Mouse (Mus musculus) layer of hippocampus, adult 8-10 months (tissue): ENCODE data around the gene Siah2. TPM values are rescaled to one million over a fixed set of nuclear protein-coding genes. Genes with fewer than 3 reads are reported as not detected.

ENCODE experiments used
- DNase-seq, 2 experiments: peaks; one replicate each; pipeline ENCODE4 v3.0.0; 2022; ENCODE audit warnings: low spot score in 2 of 2
- total RNA-seq, 4 experiments: library from RNA; stranded (reverse); gene quantifications; 2 replicates each; pipeline ENCODE4 v1.2.4; 2022

The Siah2 gene
- total RNA-seq, 4 experiments from 2014 or later = 13.7 to 18.5 (median 14.6) TPM

DNA sequence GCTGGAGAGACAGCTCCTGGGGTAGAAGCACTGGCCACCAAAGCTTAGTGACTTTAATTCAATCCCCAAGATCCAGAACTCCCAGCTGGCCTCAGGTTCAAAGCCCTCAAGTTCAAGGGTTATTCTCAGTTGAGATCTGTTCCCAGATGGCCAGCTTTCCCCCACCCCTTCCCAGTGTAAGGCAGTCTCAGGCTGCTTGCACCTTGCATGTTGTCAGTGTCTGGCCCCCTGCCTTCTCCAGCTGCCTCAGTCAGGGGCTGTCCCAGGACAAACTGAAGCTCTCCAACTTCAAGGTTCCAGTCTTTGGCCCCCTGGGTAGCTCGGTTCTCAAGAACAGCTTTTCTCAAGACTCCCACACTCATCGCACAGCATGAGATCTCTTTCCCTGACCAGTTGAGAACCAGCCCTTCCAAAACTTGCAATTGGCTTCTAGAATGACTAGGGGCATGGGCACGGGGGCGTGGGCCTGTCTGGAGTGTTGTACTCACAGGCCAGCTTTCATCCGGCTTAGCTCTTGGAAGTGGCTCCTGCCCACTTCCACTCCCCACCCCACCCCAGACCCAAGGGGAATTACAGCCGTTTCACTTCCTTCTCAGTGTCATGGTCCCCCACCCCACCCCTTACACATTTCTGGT is 20.5 kb downstream of the Siah2 start:
- no peak for DNase-seq

DNA sequence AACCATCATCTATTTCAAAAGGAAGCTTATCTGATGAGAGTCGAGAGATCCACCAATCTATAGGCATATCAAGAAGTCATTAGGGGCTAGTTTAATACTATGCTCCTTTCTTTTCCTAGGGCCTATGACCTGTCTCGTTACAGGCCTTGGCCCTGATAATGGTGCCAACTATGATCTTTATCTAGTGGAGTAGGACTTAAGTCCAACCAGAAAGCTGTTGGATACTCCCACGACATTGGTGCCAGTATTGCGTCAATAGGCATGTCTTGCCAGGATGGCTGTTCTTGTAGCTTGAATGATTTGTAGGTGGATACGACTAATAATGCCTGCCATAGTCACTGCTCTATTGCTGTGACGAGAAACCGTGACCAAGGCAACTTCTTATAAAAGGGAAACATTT is 28.2 kb downstream of the Siah2 start:
- DNase-seq = no peak

DNA sequence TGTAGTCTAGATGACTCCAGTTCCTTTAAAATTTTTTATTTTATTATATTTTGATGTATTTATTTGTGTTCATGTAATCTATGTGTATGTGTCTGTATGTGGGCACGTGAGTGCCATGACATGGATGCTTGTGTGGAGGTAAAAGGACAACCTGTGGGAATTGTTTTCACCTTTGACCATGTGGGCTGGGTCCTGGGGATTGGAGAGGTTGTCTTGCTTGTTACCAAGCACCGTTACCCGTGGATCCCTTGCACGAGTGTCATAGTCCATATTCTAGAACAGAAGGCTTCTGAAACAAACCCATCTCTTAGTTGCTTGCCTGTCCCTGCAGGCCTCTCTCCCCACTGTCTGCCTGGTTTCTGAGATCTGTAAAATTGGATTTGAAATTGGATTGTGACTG is 31.6 kb downstream of the Siah2 start:
- no peak for DNase-seq

DNA sequence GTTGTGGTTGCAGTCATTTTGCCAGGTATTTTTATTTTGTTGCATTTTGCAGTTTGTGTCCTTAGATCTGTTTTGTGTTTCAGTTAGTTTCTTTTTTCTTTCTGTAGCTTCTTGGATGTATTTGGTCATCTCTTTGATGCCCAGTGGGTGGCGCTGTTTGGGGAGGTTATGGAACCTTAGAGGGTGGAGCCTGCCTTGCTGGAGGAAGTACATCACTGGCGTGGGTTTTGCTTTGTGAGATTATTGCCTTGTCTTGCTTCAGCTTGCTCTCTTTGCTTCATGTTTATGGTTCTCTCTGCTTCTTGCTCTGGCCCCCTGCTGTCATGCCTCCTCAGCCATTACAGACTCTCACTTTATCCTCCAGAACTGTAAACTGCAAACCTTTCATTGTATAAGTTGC is 34.8 kb downstream of the Siah2 start:
- DNase-seq = no peak

DNA sequence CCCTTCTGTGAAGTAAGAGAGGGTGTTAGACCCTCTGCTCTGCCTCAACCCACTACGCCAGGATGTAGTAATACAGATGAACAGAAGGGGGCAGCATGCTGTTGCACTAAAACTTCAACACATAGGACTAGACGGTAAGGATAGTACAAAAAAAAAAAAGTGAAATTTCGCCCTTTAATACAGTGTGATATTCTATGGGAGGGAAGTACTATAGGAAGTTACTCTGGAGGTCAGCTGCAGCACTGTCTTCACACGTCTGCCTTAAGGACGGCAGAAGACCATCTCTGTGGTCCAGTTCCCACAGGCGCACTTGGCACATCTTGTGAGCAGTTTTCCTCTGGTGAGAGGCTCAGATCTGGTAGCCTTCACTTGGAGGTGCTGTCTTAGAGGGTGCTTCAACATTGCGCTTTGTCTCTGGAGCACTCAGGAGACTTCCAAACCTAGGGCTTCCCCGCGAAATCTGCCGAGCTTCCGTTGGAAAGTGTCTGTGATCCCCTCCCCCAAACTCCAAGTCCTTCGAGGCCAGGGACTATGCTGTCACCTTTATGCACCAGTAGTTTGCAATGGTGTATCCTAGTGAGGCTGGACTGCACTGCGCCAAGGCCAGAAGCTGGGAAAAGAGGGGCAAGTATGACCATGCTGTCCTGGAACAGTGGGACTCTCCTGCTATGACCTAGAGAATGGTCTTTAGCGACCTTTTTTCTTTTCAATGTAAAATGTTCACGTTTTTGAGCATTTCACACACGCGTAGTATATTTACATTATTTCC is 36.7 kb downstream of the Siah2 start:
- peak in 1 of 2 experiments; percentile 62 for DNase-seq

DNA sequence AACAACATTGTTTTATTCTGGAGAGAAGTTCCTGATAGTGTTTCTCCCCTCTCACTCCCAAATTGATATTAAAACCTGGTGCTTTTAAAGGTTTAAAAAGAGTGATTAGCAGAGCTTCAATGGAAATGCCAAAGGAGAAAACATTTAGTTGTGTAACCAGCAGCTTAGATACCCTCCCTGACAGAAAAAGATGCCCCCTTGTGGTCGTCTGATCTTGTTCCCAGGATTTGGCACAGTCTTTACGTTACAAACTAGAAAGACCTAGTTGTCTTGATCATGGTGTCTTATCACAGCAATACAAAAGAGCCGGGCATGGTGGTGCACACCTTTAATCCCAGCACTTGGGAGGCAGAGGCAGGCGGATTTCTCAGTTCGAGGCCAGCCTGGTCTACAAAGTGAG is 38.3 kb downstream of the Siah2 start:
- no peak for DNase-seq

DNA sequence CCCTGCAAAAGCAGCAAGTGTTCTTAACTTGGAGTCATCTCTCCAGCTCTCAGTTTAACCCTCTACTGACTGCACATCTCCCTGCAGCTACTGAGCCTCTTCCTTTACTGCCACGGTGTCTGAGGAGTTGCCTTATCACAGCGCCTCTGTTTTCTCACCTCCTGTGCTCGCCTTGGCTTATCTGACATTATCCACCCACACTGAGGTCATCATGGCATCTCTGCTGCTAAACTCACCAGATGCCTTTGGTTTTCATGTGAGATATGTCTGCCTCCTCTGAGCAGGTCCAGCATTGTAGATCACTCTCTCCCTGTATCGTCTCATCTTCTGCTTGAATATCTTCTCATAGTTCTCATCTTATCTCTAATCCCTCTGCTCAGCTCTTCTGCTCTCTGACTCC is 41.9 kb downstream of the Siah2 start:
- DNase-seq = no peak

DNA sequence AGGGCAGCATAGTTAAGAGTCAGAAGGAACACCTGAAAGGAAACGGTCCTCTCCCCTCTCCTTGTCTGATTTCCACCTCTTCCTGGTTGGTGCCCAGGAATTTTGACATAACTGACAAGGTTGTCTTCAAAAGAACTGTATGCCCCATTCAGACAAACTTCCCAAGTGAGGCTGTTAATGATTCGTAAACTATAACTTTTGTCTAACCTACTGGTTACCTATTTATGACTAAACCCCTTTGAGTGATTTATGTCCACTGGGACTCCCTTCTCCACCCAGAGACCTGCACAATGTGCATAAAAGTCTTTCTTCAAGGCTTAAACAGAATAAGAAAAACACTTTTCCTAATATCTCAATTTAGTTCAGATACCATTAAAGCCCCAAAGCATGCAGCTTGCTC is 45.0 kb downstream of the Siah2 start:
- DNase-seq = no peak

DNA sequence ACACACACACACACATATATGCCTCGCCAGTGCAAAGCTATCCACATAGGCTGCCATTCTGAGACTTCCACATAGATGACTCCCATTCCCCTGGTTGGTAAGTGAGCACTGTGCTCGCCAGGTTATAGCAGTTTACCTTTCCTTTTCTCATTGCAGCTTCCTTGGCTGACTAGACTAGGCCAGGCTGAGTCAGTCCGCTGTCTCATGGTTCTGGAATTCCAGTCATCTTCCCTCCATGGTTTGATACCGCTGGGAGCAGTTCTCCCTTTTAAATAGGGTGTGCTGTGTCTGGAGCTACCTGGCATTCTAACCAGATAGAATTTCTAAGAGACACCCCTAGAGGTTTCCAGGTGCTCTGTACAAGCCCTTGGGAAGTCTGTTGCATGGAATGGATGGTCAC is 46.0 kb downstream of the Siah2 start:
- DNase-seq = no peak

DNA sequence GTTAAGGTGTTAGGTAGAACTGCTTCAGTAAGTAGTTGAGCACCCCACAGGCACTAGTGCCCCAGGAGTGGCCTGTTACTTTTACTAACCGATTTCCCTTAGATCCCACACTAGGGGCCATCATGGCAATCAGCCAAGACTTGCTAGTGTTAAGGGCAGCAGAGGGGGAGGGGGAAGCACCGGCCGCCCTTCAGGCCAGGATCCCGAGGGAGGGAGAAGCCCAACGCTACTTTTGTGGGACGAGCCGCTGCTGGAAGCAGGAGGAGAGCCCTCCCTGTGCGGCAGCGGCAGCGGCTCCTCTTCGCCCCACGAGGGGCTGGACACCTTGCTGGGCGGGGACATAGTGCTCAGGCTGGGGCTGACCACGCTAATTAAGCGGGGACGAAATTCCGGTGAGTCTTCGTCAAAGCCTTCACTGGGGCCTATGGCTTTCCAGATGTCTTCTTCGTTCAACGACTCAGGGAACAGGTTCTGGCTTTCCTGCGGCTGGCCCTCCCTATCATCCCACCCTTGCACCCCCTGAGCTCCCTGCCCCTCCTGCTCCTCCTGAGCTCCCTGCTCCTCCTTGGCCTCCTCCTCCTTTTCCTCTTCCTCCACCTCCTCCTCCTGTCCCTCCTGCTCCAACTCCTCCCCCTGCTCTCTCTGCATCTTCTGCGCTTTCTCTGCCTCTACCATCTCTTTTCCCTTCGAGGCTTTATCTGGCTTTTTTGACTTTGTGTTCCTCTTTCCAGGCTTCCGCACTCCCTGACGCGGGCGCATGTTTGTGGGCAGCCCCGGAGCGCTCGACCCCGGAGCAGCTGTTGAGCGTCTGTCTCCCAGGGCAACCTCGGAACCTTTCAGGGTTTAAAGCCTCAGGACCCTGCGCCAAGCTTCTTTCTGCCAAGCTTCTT is 55.5 kb downstream of the Siah2 start, which contains the start of gene Erich6:
Gene Erich6 (minus strand): TSS at position 802 of the 890 bp plus-strand sequence.
- no peak for DNase-seq

DNA sequence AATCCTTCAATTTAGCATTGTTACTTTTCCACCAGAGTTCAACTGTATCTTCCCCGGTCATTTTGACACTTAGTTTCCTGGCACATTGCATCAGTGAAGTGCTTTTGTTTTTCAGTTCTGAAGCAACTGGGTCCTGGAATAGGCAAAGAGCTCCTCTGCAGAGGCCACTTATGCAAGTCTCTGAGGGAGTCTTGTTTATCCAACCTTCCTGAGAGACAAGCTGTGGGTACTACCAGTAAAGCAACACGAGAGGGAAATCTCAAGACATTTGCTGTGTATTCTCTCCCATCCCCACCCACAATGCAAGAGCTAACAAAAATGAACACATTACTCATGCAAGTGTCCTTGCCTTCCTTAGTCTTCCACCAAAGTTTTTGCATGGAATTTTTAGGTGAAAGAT is 60.5 kb downstream of the Siah2 start:
- DNase-seq = no peak

DNA sequence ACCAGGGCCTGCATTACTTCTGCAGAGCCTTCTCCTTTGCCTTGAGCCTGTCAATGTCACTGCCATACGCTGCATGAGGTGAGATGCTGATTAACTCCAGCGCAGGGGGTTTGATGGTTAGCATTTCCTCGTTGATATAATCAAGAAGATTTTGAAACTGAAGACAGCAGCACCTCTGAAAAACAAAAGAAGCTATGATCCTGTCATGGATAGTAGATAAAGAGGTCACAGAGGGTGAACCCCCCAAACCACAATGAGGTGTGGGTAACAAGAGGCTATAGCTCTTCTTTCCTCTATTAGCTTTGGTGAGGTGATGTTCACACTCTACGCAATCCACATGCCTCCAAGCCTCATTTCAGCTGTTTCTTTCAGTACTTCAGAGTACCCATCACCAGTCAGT is 67.2 kb downstream of the Siah2 start:
- DNase-seq = no peak

Other genes starting within 250 kb of the Siah2 start
- gene Eif2a, start 166.6 kb downstream of the Siah2 start, total RNA-seq = 10 to 100 TPM; 48.3 to 55.8 (median 49.8) TPM
- gene Serp1, start 166.5 kb downstream of the Siah2 start, total RNA-seq = 10 to 100 TPM; 22.5 to 25.9 (median 24.6) TPM
- 100 to 1,000 TPM; 140 to 147 (median 145) TPM for gene Selenot, start 115.8 kb downstream of the Siah2 start, total RNA-seq
- gene Erich6, start 55.2 kb downstream of the Siah2 start, total RNA-seq = 1 to 10 TPM in 2 of 4 experiments, under 1 TPM in 2; 0.69 to 2.2 (median 1.0) TPM
- 1 to 10 TPM; 1.1 to 2.6 (median 1.2) TPM for gene Mindy4b-ps, start 129.9 kb upstream of the Siah2 start, total RNA-seq
- gene Clrn1, start 192.9 kb upstream of the Siah2 start, total RNA-seq = 1 to 10 TPM; 2.2 to 3.6 (median 2.6) TPM